Mouse (Mus musculus) CH12.LX (cell line): ENCODE measurements at regions not wholly inside any gene's neighbourhood (a gene's known extent, or its start where the extent isn't known, plus 50 kb on each side); places are given as distances from the start of the nearest gene placed in this dataset.

ENCODE experiments used
- CTCF ChIP-seq, 2 experiments: IDR thresholded peaks in 1 of 2; conservative IDR thresholded peaks in 1 of 2; 2 replicates each; pipeline ENCODE4 v1.5.1; 2011 to 2012; ENCODE audit warnings: low read depth in 2 of 2, low read length in 2 of 2, improper control_type of control experiment in 1 of 2, inconsistent platforms in 1 of 2, mild to moderate bottlenecking in 1 of 2, moderate library complexity in 1 of 2
- EP300 ChIP-seq: IDR thresholded peaks from 2 replicates; pipeline ENCODE4 v1.6.1; 2011; ENCODE audit warnings: low read length, improper control_type of control experiment
- MAZ ChIP-seq: IDR thresholded peaks from 2 replicates; pipeline ENCODE4 v1.6.1; 2012; ENCODE audit warnings: low read depth, mild to moderate bottlenecking, inconsistent platforms, low read length, improper control_type of control experiment, moderate library complexity
- MEF2A ChIP-seq: IDR thresholded peaks from 2 replicates; pipeline ENCODE4 v1.6.1; 2014; ENCODE audit warnings: low read depth, mild to moderate bottlenecking, inconsistent platforms, low read length, improper control_type of control experiment, borderline replicate concordance
- NELFE ChIP-seq: IDR thresholded peaks from 2 replicates; pipeline ENCODE4 v1.6.1; 2011; ENCODE audit warnings: low read depth, low read length, improper control_type of control experiment
- RAD21 ChIP-seq: IDR thresholded peaks from 2 replicates; pipeline ENCODE4 v1.6.1; 2011; ENCODE audit warnings: low read depth, mild to moderate bottlenecking, low read length, improper control_type of control experiment, moderate library complexity
- SMC3 ChIP-seq: IDR thresholded peaks from 2 replicates; pipeline ENCODE4 v1.6.1; 2011; ENCODE audit warnings: low read depth, low read length, improper control_type of control experiment
- USF1 ChIP-seq: IDR thresholded peaks from 2 replicates; pipeline ENCODE4 v1.6.1; 2014; ENCODE audit warnings: low read depth, mild to moderate bottlenecking, inconsistent platforms, low read length, improper control_type of control experiment

DNA sequence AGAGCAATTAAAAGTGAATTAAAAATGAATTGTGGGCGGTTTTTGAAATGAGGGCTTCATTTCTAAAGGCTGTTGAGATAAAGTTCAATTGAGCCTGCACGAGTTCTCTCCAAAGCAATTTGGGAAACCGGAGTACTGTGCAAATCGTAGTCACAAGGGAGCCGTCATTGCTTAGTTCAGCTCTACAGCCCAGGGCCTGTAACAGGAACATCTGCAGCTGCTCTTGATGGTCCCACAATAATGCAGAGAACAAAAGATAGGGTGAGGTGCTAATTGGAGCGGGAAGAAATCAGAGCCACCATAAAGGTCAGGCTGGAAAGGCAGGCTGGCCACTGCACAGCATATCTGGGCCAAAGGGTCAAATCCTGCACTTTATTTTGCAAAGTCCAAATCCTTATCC is 242.7 kb downstream of the Diras2 start:
- TF ChIP-seq RAD21 (no peak), MAZ (no peak), CTCF (conservative IDR thresholded peaks at IDR 0.05 in 1 of 2, IDR thresholded peaks at IDR 0.05 in 1 of 2; ENCODE audit: low read depth in 2 of 2, low read length in 2 of 2) (no peak), MEF2A (no peak), NELFE (no peak), EP300 (no peak), USF1 (no peak), SMC3 (no peak)
